Mouse (Mus musculus) G1E (cell line): ENCODE measurements around the gene Atg9b.

ENCODE experiments used
- CTCF ChIP-seq: IDR thresholded peaks from 2 replicates; pipeline ENCODE4 v1.5.1; 2012; ENCODE audit warnings: low read depth, low read length, inconsistent platforms, mixed read lengths
- GATA1 ChIP-seq: IDR thresholded peaks from 2 replicates; pipeline ENCODE4 v1.6.1; 2012; ENCODE audit warnings: borderline replicate concordance, low read length, inconsistent platforms, mixed read lengths
- GATA2 ChIP-seq: IDR thresholded peaks from 2 replicates; pipeline ENCODE4 v1.6.1; 2012; ENCODE audit warnings: low read depth, low read length, inconsistent platforms, borderline replicate concordance
- POLR2AphosphoS5 ChIP-seq: IDR thresholded peaks from 2 replicates; pipeline ENCODE4 v1.6.1; 2012; ENCODE audit warnings: low read depth, low read length, inconsistent platforms; ENCODE audit not compliant: insufficient replicate concordance
- TAL1 ChIP-seq: conservative IDR thresholded peaks from 2 replicates; pipeline ENCODE4 v1.6.1; 2012; ENCODE audit warnings: low read depth, low read length, inconsistent platforms, mixed read lengths

GRCm38 (mm10) chr5:24392724-24393123, 781 bp upstream of the Atg9b start:
- TF ChIP-seq CTCF = no peak
- no peak for TF ChIP-seq GATA1
- no peak for TF ChIP-seq TAL1
- no peak for TF ChIP-seq POLR2AphosphoS5
- no peak for TF ChIP-seq GATA2
